Mouse (Mus musculus) c-Kit-positive CD71-positive TER-119-positive erythroid progenitor cells, embryonic 14.5 days (primary cell): ENCODE results near the gene Slc38a6.

Experiments
- DNase-seq: peaks from one replicate; pipeline ENCODE4 v3.0.0-alpha.2; 2013; ENCODE audit warnings: low spot score

Slc38a6 gene

DNA sequence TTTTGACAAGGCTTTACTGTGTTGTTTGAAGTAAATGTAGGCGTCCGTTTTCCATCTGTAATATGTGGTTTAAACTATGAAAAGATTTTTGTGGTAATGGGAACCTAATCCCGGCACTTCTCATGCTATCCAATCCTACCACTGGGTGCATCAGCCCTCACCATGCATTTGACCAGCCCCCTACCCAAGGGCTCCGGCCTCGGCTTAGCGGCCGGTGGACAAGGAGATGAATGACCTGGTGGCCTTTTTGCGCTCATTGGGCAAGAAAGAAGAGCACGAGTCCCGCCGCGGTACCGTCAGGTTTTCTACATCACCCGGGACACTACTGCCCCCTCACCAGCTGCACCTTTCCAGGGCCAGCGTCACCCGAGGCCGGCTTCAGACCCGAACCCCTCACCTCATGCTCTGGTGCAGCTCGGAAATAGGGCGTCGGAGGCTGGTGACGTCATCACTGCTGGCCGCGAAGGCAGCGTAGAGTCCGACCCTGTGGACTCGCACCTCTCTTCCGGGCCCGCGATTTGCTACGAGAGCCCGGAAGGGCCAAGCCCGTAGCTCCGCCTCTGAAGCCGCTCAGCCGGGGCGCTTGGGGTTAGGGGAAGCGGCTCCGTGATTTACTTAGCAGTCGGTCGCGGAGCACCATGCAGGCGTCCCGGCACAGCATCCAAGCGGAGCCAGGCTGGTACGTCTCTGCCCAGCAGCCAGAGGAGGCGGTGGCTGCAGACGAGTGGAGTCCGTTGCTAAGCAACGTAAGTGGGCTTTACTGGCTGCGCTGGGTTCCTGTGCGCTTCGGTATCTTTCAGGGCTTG, at the start of gene Slc38a6, which contains the start of gene Trmt5:
Slc38a6 (plus strand) TSS at position 493 of the 806 bp plus-strand sequence.
Trmt5 (minus strand) TSS at position 424 of the 806 bp plus-strand sequence.
- peak; percentile 87 for DNase-seq

GRCm38 (mm10) chr12:73241960-73242359, 44.6 kb upstream of the Slc38a6 start:
- DNase-seq: no peak

DNA sequence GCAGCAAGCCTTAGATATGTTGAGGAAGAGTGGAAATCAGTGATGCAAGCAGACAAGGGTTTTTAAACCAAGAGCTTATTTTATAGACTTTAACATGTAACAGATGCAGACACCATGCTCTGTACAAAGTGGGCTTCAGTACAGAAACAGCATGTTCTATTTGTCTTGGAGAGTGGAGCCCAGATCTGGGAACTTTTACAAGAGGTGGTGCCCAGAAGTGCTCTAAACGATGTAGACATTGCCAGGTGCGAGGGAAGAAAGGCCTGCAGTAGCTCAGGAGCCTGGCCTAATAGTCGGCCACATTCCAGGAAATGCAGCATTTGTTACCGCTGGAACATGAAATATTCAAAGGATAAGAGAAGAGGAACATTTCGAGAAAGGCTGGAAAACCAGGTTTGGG, 40.9 kb upstream of the Slc38a6 start:
- DNase-seq: no peak

DNA sequence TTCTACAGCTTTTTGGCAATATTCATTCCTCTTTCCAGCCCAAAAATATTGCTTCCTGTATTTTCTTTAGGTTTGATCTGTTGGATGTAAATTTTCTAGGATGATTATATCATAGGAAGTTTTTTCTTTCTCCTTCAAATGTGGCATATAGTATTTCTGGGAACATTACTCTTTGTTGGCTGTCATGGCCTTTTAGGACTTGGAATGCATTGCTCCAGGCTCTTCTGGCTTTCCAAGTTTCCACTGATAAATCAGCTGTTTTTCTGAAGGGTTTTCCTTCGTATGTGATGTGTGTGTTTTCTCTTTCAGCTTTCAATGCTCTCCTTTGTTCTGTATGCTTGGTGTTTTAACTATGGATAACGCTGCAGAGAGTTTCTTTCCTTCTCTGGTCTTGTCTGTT, 31.6 kb upstream of the Slc38a6 start:
- DNase-seq: no peak

DNA sequence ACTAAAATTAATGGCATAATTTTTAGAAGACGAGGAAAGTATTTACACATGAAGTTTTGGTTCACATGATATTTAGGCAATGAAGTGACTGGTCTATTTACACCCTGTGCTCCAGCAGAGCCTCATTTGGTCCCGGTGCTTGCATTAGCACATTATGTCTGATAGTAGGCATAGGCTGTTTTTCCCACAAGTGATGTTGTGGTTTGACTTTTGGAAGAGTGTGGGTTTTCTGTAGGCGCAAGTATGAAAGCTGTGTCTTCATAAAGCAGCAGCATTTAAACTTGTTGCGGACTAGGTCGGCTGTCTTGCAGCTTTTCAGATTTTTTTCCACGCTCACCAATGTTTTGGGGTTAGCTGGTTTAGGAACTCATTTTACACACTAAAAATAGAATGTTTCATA, 27.3 kb upstream of the Slc38a6 start:
- no peak for DNase-seq

DNA sequence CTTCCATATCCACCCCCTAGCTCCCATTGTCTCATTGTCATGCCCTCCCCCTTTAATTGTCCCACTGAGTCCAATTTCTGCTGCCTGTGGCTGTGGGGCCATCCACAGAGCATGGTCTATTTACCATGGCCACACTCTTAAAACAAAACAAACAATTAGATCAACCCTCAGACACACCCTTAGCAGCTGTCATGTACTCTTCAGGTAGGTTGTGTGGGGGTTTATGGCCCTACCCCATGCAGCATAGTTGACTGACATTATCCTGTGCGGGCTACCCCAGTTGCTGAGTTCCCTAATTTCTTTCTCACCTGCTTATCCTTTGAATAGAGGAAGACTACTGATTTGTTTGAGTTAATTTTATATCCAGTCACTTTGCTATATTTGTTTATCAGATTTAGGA, 26.2 kb upstream of the Slc38a6 start:
- DNase-seq: no peak

GRCm38 (mm10) chr12:73265381-73265978, 21.1 kb upstream of the Slc38a6 start:
- DNase-seq: no peak

- DNase-seq: no peak
Measured at GRCm38 (mm10) chr12:73266597-73266996, 20.0 kb upstream of the Slc38a6 start.

GRCm38 (mm10) chr12:73268497-73268896, 18.1 kb upstream of the Slc38a6 start:
- no peak for DNase-seq

DNA sequence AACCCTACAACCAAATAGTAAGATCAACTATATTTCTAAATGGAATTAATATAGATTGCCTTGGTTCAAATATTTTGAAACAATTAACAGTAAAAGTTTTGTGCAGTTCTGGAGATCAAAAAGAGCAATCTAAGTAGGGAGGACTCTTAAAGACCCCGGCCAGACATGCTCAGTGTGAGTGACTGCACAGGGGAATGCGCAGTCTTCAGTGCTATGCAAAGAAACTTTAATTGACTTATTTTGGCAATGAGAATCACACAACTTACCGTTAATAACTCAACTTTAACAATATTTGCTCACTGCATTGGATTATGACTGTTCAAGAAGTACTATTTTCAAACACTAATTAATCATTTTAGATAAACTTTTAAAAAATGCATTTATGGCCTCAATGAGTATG, 17.0 kb upstream of the Slc38a6 start:
- DNase-seq: no peak

- no peak for DNase-seq
Measured at GRCm38 (mm10) chr12:73269933-73270332, 16.6 kb upstream of the Slc38a6 start.

- no peak for DNase-seq
Measured at GRCm38 (mm10) chr12:73274921-73275320, 11.7 kb upstream of the Slc38a6 start.

DNA sequence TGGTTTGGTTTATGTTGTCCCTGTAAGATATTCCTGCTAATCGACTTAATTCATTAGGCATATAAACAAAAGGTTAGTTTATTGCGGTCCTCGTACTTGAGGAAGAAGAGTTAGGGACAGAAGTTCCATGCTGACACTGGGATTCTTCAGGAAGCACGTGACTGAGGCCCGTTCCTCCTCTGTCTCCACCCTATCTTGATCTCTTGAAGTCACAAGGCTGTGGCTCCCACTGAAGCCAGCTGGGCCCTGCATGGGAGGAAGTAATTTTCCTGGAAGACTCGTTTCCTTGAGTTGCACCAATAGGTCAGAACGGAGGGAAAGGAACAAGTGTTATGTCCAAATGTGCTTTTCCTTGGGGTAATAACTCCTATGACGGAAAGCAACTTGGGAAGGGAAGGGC, 1.0 kb downstream of the Slc38a6 start:
- peak; percentile 14 for DNase-seq

- DNase-seq: no peak
Measured at GRCm38 (mm10) chr12:73288626-73289025, 2.0 kb downstream of the Slc38a6 start.

- no peak for DNase-seq
Measured at GRCm38 (mm10) chr12:73294884-73295283, 8.3 kb downstream of the Slc38a6 start.

- no peak for DNase-seq
Measured at GRCm38 (mm10) chr12:73295505-73296140, 9.0 kb downstream of the Slc38a6 start.

GRCm38 (mm10) chr12:73298621-73299020, 12.0 kb downstream of the Slc38a6 start:
- no peak for DNase-seq

DNA sequence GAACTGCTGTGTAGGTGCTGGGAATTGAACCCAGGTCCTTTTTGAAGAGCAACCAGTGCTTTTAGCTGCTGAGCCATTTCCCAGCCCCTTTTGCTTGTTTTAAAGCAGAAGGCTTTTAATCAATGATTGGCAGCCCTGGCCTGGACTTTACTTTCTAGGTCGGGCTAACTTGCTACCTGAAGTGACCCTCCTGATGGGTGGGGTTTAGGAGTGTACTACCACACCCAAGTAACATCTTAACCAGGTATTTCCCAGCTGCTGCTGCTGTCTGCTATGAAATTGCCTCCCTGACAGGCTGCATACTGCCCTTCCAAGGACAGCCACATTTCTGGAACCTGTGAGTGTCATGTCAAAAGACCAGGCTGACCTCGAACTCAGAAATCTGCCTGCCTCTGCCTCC, 14.0 kb downstream of the Slc38a6 start:
- DNase-seq: no peak

DNA sequence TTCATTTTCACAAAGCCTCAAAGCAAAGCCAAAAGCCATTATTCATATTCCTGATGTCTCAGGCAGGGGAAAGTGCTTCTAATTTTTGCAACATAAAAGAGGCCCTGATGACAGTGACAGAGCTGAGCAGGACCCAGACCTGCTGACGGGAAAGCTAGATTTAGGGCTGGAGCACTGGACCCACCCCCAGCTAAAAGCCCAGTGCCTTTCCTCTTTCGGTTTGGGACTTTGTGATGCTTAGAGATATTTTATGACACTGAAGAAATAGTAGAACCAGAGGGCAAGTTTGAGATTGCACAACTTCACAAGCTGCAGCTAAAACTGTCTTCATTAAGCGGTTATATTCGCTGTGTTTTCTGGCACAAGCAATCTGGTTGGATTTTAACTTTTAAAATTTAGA, 18.1 kb downstream of the Slc38a6 start:
- DNase-seq: no peak

- no peak for DNase-seq
Measured at GRCm38 (mm10) chr12:73307750-73308149, 21.2 kb downstream of the Slc38a6 start.

- DNase-seq: no peak
Measured at GRCm38 (mm10) chr12:73308711-73309110, 22.1 kb downstream of the Slc38a6 start.

DNA sequence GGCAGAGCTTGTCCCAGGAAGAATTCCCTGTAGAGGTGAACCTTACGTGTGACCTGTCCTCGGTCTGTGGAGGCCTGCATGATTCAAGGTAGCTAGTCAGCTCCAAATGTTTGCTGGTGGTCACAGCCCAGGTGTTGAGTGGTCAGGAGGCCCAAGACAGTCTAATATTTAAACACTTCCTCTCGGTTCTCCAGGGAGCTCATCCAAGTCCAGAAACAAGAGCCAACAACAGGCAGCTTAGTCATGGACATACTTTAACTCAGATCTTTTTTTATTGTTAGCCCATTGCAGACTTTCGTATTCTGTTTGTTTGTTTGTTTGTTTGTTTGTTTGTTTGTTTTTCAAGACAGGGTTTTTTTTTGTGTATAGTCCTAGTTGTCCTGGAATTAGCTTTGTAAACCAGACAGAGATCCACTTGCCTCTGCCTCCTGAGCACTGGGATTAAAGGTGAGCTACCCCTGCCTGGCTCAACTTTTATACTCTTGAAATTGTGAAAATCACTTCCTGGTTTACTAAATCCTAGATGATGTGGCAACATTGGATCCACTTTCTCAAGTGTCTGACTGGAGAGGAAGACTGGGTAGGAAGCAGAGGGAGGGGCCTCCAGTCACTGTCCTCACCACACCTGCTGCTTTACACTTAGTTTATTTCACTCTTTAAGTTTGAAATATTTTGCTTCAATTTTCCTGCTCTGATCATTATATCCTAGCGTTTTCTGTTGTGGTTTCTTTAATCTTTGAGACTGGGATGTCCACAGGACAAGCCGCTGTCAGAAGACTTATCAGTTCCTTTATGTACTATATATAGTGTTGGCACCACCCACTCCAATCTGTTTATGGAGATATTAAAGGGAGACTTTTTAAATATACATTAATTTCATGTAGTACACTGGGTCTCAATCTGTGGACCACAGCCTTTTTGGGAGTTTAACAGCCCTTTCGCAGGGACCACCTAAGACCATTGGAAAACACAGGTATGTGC, 31.4 kb downstream of the Slc38a6 start:
- no peak for DNase-seq
